Mouse (Mus musculus): ENCODE results near the gene L3mbtl3. TPM values are rescaled to one million over a fixed set of nuclear protein-coding genes. Genes with fewer than 3 reads are reported as not detected.

L3mbtl3 gene
- polyA plus RNA-seq, 1 experiment from 2014 or later = 1.4 TPM

DNA sequence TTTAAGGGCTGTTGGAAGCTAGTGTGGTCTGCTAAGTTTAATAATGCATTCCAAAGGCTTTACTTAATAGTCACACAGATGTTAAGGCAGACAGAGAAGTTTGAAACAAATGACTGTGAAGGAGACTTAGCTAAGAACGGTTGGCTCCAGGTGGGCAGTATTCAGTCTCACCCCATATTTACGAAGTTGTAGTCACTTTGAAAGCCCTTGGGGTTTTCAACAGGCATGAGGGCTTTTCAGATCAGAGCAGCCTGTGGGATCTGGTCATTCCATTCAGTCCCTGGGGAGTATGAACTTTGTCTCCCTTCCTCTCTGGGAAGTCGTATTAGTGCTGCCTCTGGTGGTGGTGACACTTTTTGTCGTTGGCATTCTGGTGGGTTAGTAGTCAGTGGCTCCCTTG lies 137.2 kb downstream of the L3mbtl3 start:
- Histone ChIP-seq H3K27me3 (ENCODE audit: control insufficient read depth, insufficient read depth, low read depth, low read length) (no peaks in the 10 kb centered on the region), H3K4me2 (ENCODE audit: low read depth, low read length) (no peak overlapping the region), H3K27ac (ENCODE audit: low read length) (no peak overlapping the region), H3K4me1 (ENCODE audit: control insufficient read depth, low read depth, low read length) (no peaks in the 10 kb centered on the region), H3K36me3 (ENCODE audit: control insufficient read depth, insufficient read depth) (no peaks in the 10 kb centered on the region), H3K4me3 (ENCODE audit: low read depth, low read length) (no peak overlapping the region), H3K9me3 (replicated peaks; ENCODE audit: control insufficient read depth, low read length) (no peaks in the 10 kb centered on the region), H3K9ac (ENCODE audit: low read depth, low read length) (no peak overlapping the region)
- WGBS (ENCODE audit: insufficient replicate concordance) = 41% methylated on average over 4 of the region's 4 CpGs
- ATAC-seq (ENCODE audit: low read depth) = no peak

DNA sequence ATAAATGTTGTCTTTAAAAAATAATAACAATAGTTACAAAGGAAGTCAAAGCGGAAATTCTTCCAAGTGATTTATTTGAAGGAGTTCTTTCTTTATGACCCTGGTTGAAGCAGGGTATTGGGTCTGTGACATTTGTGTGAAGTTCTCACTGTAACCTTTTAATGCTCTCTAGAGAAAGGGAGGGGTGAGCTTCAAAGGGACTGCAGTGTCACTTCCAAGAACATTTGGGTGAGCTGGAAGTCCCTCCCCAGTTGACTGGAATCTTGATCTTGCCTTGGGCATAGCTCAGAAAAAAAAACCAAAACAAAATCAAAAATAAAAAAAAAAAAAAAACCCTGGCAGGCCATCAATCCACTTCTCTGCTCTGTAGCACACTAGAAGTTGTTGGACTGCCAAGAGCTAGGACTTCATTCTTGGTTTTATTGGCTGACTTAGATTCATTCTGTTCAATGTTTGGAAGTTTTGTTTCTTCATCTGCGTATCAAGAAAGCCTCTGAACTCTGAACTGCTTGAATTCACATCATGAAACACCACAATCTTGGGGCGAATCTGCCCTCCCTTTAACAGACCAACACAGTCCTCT lies 143.6 kb downstream of the L3mbtl3 start:
- Histone ChIP-seq H3K4me1 (ENCODE audit: control insufficient read depth, low read depth, low read length) (no peaks in the 10 kb centered on the region), H3K4me3 (ENCODE audit: low read depth, low read length) (no peak overlapping the region), H3K9ac (ENCODE audit: low read depth, low read length) (no peak overlapping the region), H3K27me3 (ENCODE audit: control insufficient read depth, insufficient read depth, low read depth, low read length) (no peaks in the 10 kb centered on the region), H3K9me3 (replicated peaks; ENCODE audit: control insufficient read depth, low read length) (no peaks in the 10 kb centered on the region), H3K4me2 (ENCODE audit: low read depth, low read length) (no peak overlapping the region), H3K27ac (ENCODE audit: low read length) (no peak overlapping the region), H3K36me3 (ENCODE audit: control insufficient read depth, insufficient read depth) (no peaks in the 10 kb centered on the region)
- no peak for ATAC-seq (ENCODE audit: low read depth)
- 60% methylated on average over 3 of the region's 3 CpGs for WGBS (ENCODE audit: insufficient replicate concordance)

DNA sequence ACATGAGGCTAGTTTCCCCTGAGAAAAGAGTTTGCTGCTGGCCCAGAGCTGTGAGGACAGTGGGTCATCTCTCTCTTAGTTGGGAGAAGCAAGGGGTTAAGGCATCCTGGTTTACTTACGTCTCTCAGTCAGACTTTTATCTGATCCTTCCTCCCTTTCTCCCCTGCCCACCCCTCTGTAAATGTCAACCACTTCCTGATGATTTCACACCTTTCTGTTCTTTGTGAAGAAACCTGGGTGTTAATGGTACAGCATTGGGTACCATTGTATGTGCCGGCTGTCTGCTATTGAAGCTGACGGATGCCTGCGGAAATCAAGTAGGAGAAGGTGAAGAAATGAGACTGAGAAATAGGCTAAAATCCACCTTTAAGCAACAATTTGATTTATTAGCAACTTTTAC lies 146.3 kb downstream of the L3mbtl3 start, which contains the start of gene Samd3:
Samd3 (plus strand) TSS at position 220 of the 400 bp plus-strand sequence.
- no peaks in the 10 kb centered on the region for H3K9me3 ChIP-seq (replicated peaks; ENCODE audit: control insufficient read depth, low read length)
- no peak within 1 kb of the TSS for H3K9ac ChIP-seq (ENCODE audit: low read depth, low read length)
- H3K4me2 ChIP-seq (ENCODE audit: low read depth, low read length) = no peak within 1 kb of the TSS
- no peaks in the 10 kb centered on the region for H3K27me3 ChIP-seq (ENCODE audit: control insufficient read depth, insufficient read depth, low read depth, low read length)
- no peak within 1 kb of the TSS for H3K27ac ChIP-seq (ENCODE audit: low read length)
- H3K4me3 ChIP-seq (ENCODE audit: low read depth, low read length) = no peak within 1 kb of the TSS
- H3K36me3 ChIP-seq (ENCODE audit: control insufficient read depth, insufficient read depth) = no peaks in the 10 kb centered on the region
- no peak for ATAC-seq (ENCODE audit: low read depth)
- WGBS (ENCODE audit: insufficient replicate concordance) = 36% methylated on average over 4 of the region's 4 CpGs
- H3K4me1 ChIP-seq (ENCODE audit: control insufficient read depth, low read depth, low read length) = no peaks in the 10 kb centered on the region

DNA sequence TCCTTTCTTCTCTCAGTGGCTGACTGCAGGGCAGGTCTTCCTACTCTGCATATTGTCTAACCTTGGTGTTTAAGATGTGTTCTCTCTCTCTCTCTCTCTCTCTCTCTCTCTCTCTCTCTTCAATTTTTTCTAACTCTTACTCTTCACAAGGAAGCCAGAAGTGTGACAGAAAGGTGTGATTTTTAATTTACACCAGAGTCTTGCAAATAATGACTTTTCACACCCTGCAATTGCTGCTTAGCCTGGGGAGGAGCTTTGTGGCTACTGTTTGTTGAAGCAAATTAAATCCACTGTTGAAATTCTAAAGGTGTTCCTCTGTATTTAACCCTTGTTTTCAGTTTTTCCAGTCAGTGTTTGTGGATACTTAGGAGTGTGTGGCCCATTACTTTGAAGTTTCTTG lies 147.6 kb downstream of the L3mbtl3 start:
- Histone ChIP-seq H3K9me3 (replicated peaks; ENCODE audit: control insufficient read depth, low read length) (no peaks in the 10 kb centered on the region), H3K27me3 (ENCODE audit: control insufficient read depth, insufficient read depth, low read depth, low read length) (no peaks in the 10 kb centered on the region), H3K9ac (ENCODE audit: low read depth, low read length) (no peak overlapping the region), H3K4me2 (ENCODE audit: low read depth, low read length) (no peak overlapping the region), H3K36me3 (ENCODE audit: control insufficient read depth, insufficient read depth) (no peaks in the 10 kb centered on the region), H3K4me1 (ENCODE audit: control insufficient read depth, low read depth, low read length) (no peaks in the 10 kb centered on the region), H3K4me3 (ENCODE audit: low read depth, low read length) (no peak overlapping the region), H3K27ac (ENCODE audit: low read length) (no peak overlapping the region)
- ATAC-seq (ENCODE audit: low read depth) = no peak

DNA sequence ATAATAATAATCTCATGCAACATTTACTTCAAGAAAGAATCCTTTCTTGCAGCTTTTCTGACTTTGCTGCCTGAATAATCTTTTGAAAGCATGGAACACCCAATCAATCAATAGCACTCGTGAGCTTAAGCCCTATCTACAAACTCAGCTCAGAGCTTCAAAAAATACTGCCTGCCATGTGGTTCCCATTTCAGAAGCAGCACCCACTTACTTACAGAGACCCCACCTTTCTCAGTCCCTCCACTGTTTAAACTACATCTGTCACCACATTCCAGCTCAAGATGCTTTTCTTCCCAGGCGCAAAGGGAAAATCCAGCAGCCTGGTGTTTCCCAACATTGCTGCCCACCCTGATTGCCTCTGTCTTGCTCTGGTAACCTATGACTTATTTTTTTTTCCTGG lies 149.0 kb downstream of the L3mbtl3 start:
- Histone ChIP-seq H3K9ac (ENCODE audit: low read depth, low read length) (no peak overlapping the region), H3K9me3 (replicated peaks; ENCODE audit: control insufficient read depth, low read length) (no peaks in the 10 kb centered on the region), H3K4me1 (ENCODE audit: control insufficient read depth, low read depth, low read length) (no peaks in the 10 kb centered on the region), H3K4me2 (ENCODE audit: low read depth, low read length) (no peak overlapping the region), H3K27me3 (ENCODE audit: control insufficient read depth, insufficient read depth, low read depth, low read length) (no peaks in the 10 kb centered on the region), H3K27ac (ENCODE audit: low read length) (no peak overlapping the region), H3K36me3 (ENCODE audit: control insufficient read depth, insufficient read depth) (no peaks in the 10 kb centered on the region), H3K4me3 (ENCODE audit: low read depth, low read length) (no peak overlapping the region)
- WGBS (ENCODE audit: insufficient replicate concordance) = 39% methylated on average over 2 of the region's 2 CpGs
- no peak for ATAC-seq (ENCODE audit: low read depth)

DNA sequence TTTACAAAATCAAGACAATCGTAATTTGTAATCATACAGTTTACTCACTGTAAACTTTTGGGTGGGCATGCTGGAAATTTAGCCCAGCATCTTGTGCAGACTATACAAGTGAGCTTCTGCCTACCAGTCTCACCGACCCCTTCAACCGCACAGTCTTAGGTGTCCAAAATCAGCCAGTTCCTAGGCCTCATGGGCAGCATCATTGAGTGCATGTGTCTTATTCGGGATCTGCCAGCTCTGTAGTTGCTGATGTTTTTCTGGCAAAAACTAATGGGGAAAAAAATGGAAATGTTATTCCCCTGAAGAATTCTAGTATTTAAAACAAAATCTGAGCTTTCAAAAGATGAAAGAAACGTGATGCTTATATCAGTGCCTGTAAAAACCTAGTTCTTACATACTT lies 149.5 kb downstream of the L3mbtl3 start:
- WGBS (ENCODE audit: insufficient replicate concordance) = 53% methylated on average over 5 of the region's 5 CpGs
- no peak overlapping the region for H3K4me3 ChIP-seq (ENCODE audit: low read depth, low read length)
- no peak overlapping the region for H3K27ac ChIP-seq (ENCODE audit: low read length)
- H3K27me3 ChIP-seq (ENCODE audit: control insufficient read depth, insufficient read depth, low read depth, low read length) = no peaks in the 10 kb centered on the region
- no peaks in the 10 kb centered on the region for H3K4me1 ChIP-seq (ENCODE audit: control insufficient read depth, low read depth, low read length)
- H3K9me3 ChIP-seq (replicated peaks; ENCODE audit: control insufficient read depth, low read length) = no peaks in the 10 kb centered on the region
- H3K4me2 ChIP-seq (ENCODE audit: low read depth, low read length) = no peak overlapping the region
- no peaks in the 10 kb centered on the region for H3K36me3 ChIP-seq (ENCODE audit: control insufficient read depth, insufficient read depth)
- H3K9ac ChIP-seq (ENCODE audit: low read depth, low read length) = no peak overlapping the region
- no peak for ATAC-seq (ENCODE audit: low read depth)

Small RNAs within 50 kb of the gene (microRNA-seq; reads per million reads assigned to microRNA genes)
- not detected for gene Gm27754

Other genes with a start within 250 kb of the L3mbtl3 start
- not detected in 2 replicates for gene Samd3, start 146.3 kb downstream of the L3mbtl3 start, polyA plus RNA-seq (2015; fragmentation: Nextera tagmentation; extraction: Ambion mirVana)